Mouse (Mus musculus) liver, postnatal 0 days (tissue): Measurements from ENCODE around the gene Vinac1. TPM values are rescaled to one million over a fixed set of nuclear protein-coding genes. Genes with fewer than 3 reads are reported as not detected.

Experiments used
- ATAC-seq: fragments of 200-750 bp; cut with Nextera tagmentation; 2 replicates; pipeline ENCODE4 v1.8.0; 2017; ENCODE audit warnings: mild to moderate bottlenecking, moderate library complexity
- DNase-seq: peaks from one replicate; pipeline ENCODE4 v3.0.0-alpha.2; 2016
- H3K27ac ChIP-seq: fragments of 300-500 bp; sonication (generic); 2 replicates; pipeline ENCODE4 v1.5.1; 2014; ENCODE audit warnings: antibody characterized with exemption, moderate library complexity, mild to moderate bottlenecking, low read depth
- H3K27me3 ChIP-seq: fragments of 300-500 bp; sonication (generic); 2 replicates; pipeline ENCODE4 v1.6.1; 2014; ENCODE audit warnings: low read length, control low read depth, mixed read lengths; ENCODE audit not compliant: insufficient read depth
- H3K36me3 ChIP-seq: fragments of 300-500 bp; sonication (generic); replicated peaks from 2 replicates; pipeline ENCODE4 v1.6.1; 2014; ENCODE audit warnings: mild to moderate bottlenecking, control low read depth, low read length, moderate library complexity, mixed read lengths; ENCODE audit not compliant: insufficient read depth
- H3K4me1 ChIP-seq: fragments of 300-500 bp; sonication (generic); 2 replicates; pipeline ENCODE4 v1.6.1; 2014; ENCODE audit warnings: antibody characterized with exemption, mild to moderate bottlenecking, control low read depth; ENCODE audit not compliant: insufficient read depth
- H3K4me2 ChIP-seq: fragments of 300-500 bp; sonication (generic); 2 replicates; pipeline ENCODE4 v1.6.1; 2014; ENCODE audit warnings: low read depth, mild to moderate bottlenecking, low read length, moderate library complexity, mixed read lengths
- H3K4me3 ChIP-seq: fragments of 300-500 bp; sonication (generic); 2 replicates; pipeline ENCODE4 v1.5.1; 2014; ENCODE audit warnings: low read depth, low read length
- H3K9ac ChIP-seq: fragments of 300-500 bp; sonication (generic); replicated peaks from 2 replicates; pipeline ENCODE4 v1.6.1; 2014; ENCODE audit warnings: mild to moderate bottlenecking, moderate library complexity
- H3K9me3 ChIP-seq: fragments of 300-500 bp; sonication (generic); 2 replicates; pipeline ENCODE4 v1.6.1; 2016; ENCODE audit warnings: mild to moderate bottlenecking, control low read depth, low read length, mixed read lengths
- CTCF ChIP-seq: sonication (generic); IDR thresholded peaks from 2 replicates; pipeline ENCODE4 v1.5.1; 2016; ENCODE audit warnings: antibody characterized with exemption, low read depth
- EP300 ChIP-seq: IDR thresholded peaks from 2 replicates; pipeline ENCODE4 v1.6.1; 2016; ENCODE audit warnings: antibody characterized with exemption, low read depth, mild to moderate bottlenecking
- WGBS: fragments of 180-500 bp; shearing (Covaris S2); extraction: QIAGEN DNeasy Blood & Tissue Kit; methylation state at CpG from one replicate; pipeline ENCODE4 v1.1.7; 2014; ENCODE audit not compliant: insufficient replicate concordance; 5-methylcytosine and 5-hydroxymethylcytosine counted together
- polyA plus RNA-seq: library from polyadenylated mRNA; unstranded; fragments of >200 nt; fragmentation: Nextera tagmentation; extraction: Ambion mirVana; gene quantifications from 2 replicates; pipeline ENCODE4 v1.2.1, GENCODE M21; 2015

Gene Vinac1
- polyA plus RNA-seq, 1 experiment from 2014 or later: not detected

DNA sequence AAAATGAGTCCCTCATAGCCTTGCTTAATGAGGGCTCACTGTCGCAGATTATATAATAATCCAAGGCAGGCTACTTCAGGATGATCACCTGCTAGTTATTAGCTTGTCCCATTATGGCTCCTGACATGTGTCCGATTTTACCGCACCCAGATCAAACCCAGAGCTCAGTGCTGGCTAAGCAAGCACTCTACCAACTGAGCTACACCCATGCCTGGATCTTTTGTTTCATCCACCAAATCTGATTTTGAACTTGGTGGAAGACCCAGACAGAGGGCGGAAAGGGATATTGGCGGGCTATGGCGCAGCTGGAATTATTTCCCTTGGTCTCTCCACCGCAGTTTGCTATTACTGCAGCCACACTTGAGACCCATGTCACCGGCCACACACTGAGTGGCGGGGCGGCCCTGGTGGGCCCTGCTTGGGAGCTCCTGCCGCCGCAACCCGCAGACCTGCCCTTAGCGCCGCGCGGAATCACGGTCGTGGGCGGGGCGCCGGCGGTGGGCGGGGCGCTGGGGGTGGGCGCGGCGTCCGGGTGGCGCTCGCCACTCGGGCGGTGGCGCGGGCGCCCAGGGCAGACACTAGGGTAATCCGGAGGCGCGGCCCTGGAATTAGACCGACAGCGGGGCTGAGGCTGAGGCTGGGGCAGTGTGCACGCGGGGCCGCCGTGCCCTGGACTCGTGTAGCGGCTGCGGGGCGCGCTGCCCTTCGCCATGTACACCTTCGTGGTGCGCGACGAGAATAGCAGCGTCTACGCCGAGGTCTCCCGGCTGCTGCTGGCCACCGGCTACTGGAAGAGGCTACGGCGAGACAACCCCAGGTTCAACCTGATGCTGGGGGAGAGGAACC lies 17.7 kb upstream of the Vinac1 start, which contains the start of gene Ttl:
Gene Ttl, plus strand, starts transcription at position 506 of the 846 bp plus-strand sequence.
- DNase-seq (peak; percentile 85), ATAC-seq (peak; percentile 94)
- H3K4me3 ChIP-seq: peak within 1 kb of the TSS; percentile 75
- H3K4me1 ChIP-seq: peaks cover 14% of the 10 kb centered on the region
- H3K27me3 ChIP-seq: no peaks in the 10 kb centered on the region
- no peaks in the 10 kb centered on the region for H3K9me3 ChIP-seq
- H3K27ac ChIP-seq: peak within 1 kb of the TSS; percentile 55; the same call in 1 of the 2 replicates
- peak within 1 kb of the TSS; percentile 75 for H3K9ac ChIP-seq
- H3K4me2 ChIP-seq: peak within 1 kb of the TSS; percentile 94
- TF ChIP-seq EP300: no peak
- TF ChIP-seq CTCF: no peak
- no peaks in the 10 kb centered on the region for H3K36me3 ChIP-seq
- whole genome bisulfite sequencing: 3% methylated on average over 50 of the region's 62 CpGs

DNA sequence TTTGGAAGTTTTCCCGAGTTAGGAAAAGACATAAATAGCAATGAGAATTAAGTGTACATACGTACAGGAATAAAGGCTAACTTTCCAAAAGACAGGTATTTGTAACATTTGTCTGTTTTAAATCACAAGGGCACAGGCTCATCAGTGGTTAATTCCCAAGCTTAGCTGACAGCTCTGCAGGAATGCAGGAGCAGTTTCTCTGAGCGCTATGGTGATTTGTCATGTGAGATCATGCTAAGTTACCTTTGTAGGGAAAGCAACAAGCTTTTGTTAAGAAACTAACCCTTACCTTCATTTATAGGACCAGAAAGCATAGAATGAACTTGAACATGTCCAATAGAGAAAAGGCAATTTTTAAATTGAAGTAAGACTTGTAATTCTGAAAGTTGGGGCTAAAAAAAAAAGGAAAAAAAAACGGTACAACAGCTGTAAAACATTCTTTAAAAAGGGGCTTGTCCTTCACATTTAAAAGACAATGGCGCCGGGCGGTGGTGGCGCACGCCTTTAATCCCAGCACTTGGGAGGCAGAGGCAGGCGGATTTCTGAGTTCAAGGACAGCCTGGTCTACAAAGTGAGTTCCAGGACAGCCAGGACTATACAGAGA lies 13.6 kb upstream of the Vinac1 start:
- 68% methylated on average over 10 of the region's 10 CpGs for WGBS
- ATAC-seq (no peak), DNase-seq (no peak)
- Histone ChIP-seq H3K9ac (no peak overlapping the region), H3K27me3 (no peaks in the 10 kb centered on the region), H3K36me3 (no peaks in the 10 kb centered on the region), H3K4me2 (no peak overlapping the region), H3K4me1 (peaks cover 9% of the 10 kb centered on the region), H3K27ac (no peak overlapping the region), H3K4me3 (no peak overlapping the region), H3K9me3 (no peaks in the 10 kb centered on the region)
- TF ChIP-seq CTCF (no peak), EP300 (no peak)

DNA sequence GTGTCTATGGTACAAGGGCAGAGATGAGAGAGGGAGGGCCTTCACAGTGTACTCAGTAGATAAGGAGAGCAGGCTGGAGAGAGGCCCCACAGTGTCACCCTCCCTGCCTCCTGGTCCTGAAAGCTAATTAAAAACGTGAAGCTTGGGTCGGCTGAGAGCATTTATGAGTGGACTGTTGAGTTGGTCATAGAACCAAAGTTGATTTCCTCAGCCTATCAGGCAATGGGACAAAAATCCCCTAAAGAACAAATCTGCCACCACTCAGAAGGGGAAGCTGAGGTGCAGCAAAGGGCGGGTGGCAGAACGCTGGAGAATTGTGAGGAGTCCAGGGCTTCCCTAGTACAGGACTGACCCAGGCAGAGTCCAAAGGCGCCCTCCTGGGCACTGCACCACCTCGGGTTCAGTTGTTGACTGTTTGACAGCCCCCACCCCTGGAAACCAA lies 10.0 kb upstream of the Vinac1 start:
- no peak for TF ChIP-seq EP300
- no peak for TF ChIP-seq CTCF
- Histone ChIP-seq H3K4me3 (no peak overlapping the region), H3K9ac (no peak overlapping the region), H3K27me3 (no peaks in the 10 kb centered on the region), H3K4me1 (no peaks in the 10 kb centered on the region), H3K4me2 (no peak overlapping the region), H3K9me3 (no peaks in the 10 kb centered on the region), H3K27ac (no peak overlapping the region), H3K36me3 (no peaks in the 10 kb centered on the region)
- DNase-seq: no peak
- ATAC-seq: peak; percentile 54; the same call in 1 of the 2 replicates
- 59% methylated on average over 6 of the region's 6 CpGs for WGBS

DNA sequence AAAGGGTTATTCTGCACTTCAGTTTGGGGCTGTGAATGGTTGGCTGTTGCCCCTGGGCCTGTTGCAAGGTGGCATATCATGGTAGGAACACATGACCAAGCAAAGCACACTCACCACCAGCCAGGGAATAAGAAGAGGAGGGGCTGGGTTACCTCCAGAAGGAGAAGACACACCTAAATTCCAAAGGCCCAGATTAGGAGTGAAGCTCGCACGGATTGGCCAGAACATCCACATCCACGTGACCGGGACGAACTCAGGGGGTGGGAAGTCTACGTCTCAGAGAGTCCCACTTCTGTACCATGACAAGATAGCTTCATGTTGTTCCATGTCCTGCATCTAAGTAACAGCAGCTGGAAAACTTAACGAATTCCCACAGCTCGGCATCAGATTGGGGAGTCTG lies 9.3 kb upstream of the Vinac1 start:
- no peak overlapping the region for H3K9ac ChIP-seq
- H3K4me1 ChIP-seq: no peaks in the 10 kb centered on the region
- ATAC-seq (no peak), DNase-seq (no peak)
- no peaks in the 10 kb centered on the region for H3K36me3 ChIP-seq
- 82% methylated on average over 8 of the region's 8 CpGs for whole genome bisulfite sequencing
- no peak overlapping the region for H3K4me2 ChIP-seq
- H3K27me3 ChIP-seq: no peaks in the 10 kb centered on the region
- H3K4me3 ChIP-seq: no peak overlapping the region
- no peak overlapping the region for H3K27ac ChIP-seq
- no peaks in the 10 kb centered on the region for H3K9me3 ChIP-seq
- TF ChIP-seq CTCF: no peak
- TF ChIP-seq EP300: no peak

DNA sequence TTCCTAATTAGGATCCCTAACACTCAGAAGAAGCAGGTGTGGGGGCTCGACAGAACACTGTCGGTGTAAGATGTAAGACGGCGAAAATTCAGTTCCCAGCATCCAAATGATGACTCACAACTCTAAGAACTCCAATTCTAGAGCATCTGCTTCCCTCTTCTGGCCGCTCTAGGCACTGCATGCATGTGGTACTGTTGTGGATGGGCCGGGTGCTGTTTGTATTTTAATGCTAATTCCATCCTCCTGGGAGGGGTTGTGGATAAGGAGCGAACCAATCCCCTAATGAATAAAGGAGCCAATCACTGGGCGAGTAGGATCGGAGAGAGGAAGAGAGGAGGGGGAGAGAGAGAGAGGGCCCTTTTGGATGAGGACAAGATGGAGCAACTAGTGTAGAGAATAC lies 8.6 kb upstream of the Vinac1 start:
- Histone ChIP-seq H3K27ac (no peak overlapping the region), H3K4me3 (no peak overlapping the region), H3K4me1 (no peaks in the 10 kb centered on the region), H3K36me3 (no peaks in the 10 kb centered on the region), H3K4me2 (no peak overlapping the region), H3K9ac (no peak overlapping the region), H3K9me3 (no peaks in the 10 kb centered on the region), H3K27me3 (no peaks in the 10 kb centered on the region)
- WGBS: 57% methylated on average over 9 of the region's 9 CpGs
- peak; percentile 65 for TF ChIP-seq CTCF
- no peak for TF ChIP-seq EP300
- DNase-seq: peak; percentile 33
- ATAC-seq: no peak

DNA sequence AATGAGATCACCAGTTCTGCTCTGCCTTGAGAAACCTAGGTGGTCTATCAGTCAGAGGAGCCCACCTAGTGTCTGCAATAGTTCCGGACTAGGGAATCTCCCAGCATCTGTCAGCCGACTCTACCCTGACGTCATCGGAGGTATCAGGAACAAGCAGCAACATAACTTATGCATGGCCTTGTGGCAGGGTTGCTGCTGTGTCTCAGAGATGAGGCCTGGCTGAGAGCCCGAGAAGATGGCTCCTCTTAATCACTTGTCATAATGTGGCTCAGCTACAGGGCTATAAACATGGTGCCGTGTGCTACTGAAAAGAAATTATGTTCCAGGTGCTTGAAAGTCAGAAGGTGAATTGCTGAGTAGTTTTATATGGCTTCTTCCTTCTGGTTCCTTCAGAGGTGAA lies 7.8 kb upstream of the Vinac1 start:
- Histone ChIP-seq H3K36me3 (no peaks in the 10 kb centered on the region), H3K4me1 (no peaks in the 10 kb centered on the region), H3K4me2 (no peak overlapping the region), H3K9ac (no peak overlapping the region), H3K9me3 (no peaks in the 10 kb centered on the region), H3K4me3 (no peak overlapping the region), H3K27me3 (no peaks in the 10 kb centered on the region), H3K27ac (no peak overlapping the region)
- ATAC-seq: no peak
- WGBS: 87% methylated on average over 6 of the region's 6 CpGs
- TF ChIP-seq CTCF: no peak
- no peak for TF ChIP-seq EP300
- DNase-seq: no peak
